Mouse (Mus musculus) macrophage (primary cell): ENCODE data around the gene Lmx1a. TPM values are rescaled to one million over a fixed set of nuclear protein-coding genes. Genes with fewer than 3 reads are reported as not detected.

Experiments
- H3K27ac ChIP-seq: fragments of 350-480 bp; formaldehyde crosslinking; 2 replicates; pipeline ENCODE4 v1.9.0; 2021
- H3K36me3 ChIP-seq: fragments of 350-480 bp; formaldehyde crosslinking; 2 replicates; pipeline ENCODE4 v1.9.0; 2021; ENCODE audit errors: inconsistent target
- H3K4me3 ChIP-seq: fragments of 350-480 bp; formaldehyde crosslinking; 2 replicates; pipeline ENCODE4 v1.9.0; 2021; ENCODE audit errors: inconsistent target
- H3K79me2 ChIP-seq: fragments of 350-480 bp; formaldehyde crosslinking; 2 replicates; pipeline ENCODE4 v1.9.0; 2021; ENCODE audit errors: inconsistent target
- WGBS: methylation state at CpG from one replicate; pipeline ENCODE4 v1.1.7; 2026; ENCODE audit warnings: inconsistent platforms; ENCODE audit not compliant: missing documents; 5-methylcytosine and 5-hydroxymethylcytosine counted together
- polyA plus RNA-seq: library from polyadenylated mRNA; stranded (reverse); fragments of 250-400 nt; gene quantifications from 3 replicates; pipeline ENCODE4 v1.2.4, GENCODE M21; 2018; ENCODE audit warnings: inconsistent platforms

Lmx1a gene
- polyA plus RNA-seq, 1 experiment from 2014 or later = not detected

DNA sequence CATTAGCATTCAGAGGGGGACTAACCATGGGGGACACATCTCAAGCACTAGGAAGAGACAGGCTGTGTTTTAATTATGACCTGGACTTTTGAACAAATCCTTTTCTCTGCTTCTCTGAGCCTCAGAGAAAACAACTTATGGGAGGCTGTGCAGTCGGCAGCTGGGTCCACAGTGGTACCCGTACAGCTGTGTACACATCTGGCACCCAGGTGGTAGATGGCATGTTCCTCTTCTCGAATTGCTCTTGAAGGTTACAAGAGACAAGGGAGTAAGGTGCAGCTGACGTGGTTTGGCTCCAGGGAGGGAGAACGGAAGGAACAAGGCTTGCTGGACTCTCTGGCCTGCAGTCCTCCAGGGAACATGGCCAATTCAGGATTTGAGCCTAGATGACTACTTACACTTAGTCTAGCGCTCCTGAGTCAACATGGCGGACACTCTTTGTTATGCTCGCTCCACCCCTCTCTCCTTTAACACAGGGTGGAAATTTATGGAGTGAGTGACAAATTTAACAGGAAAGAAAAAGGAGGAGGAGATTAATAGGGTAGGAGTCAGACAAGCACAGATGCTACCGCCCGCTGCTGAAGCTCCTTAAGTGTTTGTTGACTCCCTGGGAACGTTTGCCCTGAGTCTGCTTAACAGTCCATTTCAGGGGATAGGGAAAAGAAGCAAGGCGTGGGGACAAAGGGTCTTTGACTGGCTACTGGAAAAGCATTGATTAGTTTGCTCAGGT lies 99.8 kb downstream of the Lmx1a start:
- H3K27ac ChIP-seq = no peak overlapping the region
- WGBS = 72% methylated on average over 12 of the region's 12 CpGs
- H3K36me3 ChIP-seq = no peaks in the 10 kb centered on the region
- no peak overlapping the region for H3K4me3 ChIP-seq
- H3K79me2 ChIP-seq = no peaks in the 10 kb centered on the region

DNA sequence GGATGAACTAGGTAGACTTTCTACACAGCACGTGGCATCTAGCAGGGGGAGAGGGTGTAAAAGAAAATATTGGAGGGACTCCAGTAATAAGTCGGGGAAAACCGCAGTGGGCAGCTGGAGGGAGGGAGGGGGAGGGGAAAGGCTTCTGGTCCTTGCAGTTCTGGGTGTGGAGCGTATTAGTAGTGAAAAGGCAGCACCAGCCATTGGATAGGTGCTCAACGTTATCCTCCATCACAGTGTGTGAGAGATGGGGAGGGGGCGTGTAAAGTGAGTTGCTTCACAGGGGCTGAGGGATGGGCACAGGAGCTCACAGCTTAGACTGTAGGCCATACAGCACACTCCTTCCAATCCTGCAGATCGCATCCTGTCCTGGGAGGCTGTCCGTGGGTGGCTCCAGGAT lies 100.4 kb downstream of the Lmx1a start:
- WGBS = 82% methylated on average over 8 of the region's 8 CpGs
- Histone ChIP-seq H3K27ac (no peak overlapping the region), H3K4me3 (no peak overlapping the region), H3K79me2 (no peaks in the 10 kb centered on the region), H3K36me3 (no peaks in the 10 kb centered on the region)

DNA sequence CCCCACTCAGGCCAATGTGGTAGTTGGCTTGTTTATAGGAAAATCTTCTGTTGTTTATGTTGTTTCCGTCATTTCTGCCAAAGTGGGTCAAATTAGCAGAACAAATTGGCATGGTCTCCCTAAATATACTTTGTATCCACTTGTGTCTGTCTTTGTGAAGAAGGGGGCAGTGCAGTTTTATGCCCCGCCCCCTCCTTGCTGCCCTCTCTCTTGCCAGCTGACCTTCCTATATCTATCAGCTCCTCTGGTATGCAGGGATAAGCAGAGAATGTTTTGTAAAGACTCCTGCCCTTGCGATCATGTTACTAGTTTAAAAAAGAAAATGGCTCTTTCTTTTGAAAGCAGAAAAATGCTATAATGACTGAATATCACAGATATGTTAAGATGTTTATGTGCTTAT lies 101.7 kb downstream of the Lmx1a start:
- no peak overlapping the region for H3K4me3 ChIP-seq
- whole genome bisulfite sequencing = 93% methylated on average over 3 of the region's 3 CpGs
- no peak overlapping the region for H3K27ac ChIP-seq
- no peaks in the 10 kb centered on the region for H3K79me2 ChIP-seq
- no peaks in the 10 kb centered on the region for H3K36me3 ChIP-seq

DNA sequence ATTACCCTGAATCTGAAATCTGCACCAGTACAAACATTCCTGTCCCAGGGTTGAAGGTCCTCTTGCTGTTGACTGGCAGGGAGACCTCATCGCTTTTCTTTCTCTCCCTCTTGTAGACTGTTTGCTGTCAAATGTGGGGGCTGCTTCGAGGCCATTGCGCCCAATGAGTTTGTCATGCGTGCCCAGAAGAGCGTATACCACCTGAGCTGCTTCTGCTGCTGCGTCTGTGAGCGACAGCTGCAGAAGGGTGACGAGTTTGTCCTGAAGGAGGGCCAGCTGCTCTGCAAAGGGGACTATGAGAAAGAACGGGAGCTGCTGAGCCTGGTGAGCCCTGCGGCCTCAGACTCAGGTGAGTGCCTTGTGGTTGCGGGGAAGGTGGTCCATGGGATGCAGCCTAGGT lies 102.2 kb downstream of the Lmx1a start:
- 82% methylated on average over 11 of the region's 11 CpGs for WGBS

DNA sequence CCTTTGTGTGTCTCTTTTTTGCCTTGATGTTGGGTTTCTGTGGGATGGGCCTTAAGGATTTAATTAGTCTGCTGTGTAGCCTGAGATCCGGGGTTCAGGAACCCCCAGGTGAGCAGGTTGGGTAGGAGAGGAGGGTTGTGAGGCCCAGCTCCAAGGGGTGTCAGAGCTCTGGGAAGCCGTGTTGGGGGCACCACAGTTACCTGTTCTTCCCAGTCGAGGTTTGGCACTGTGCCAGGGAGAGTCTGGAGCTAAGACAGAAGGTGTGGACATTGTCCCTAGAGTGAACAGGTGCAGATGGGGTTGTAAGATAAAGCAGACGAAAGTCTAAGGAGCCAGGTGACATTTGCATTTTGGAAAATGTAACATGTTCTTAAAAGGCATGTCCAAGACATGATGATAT lies 112.9 kb downstream of the Lmx1a start:
- H3K27ac ChIP-seq = no peak overlapping the region
- H3K36me3 ChIP-seq = no peaks in the 10 kb centered on the region
- H3K79me2 ChIP-seq = no peaks in the 10 kb centered on the region
- 51% methylated on average over 4 of the region's 4 CpGs for WGBS
- no peak overlapping the region for H3K4me3 ChIP-seq

More for the DNA sequence above, 102.2 kb downstream of the Lmx1a start:
- H3K27ac ChIP-seq = no peak overlapping the region
- no peak overlapping the region for H3K4me3 ChIP-seq
- no peaks in the 10 kb centered on the region for H3K36me3 ChIP-seq
- no peaks in the 10 kb centered on the region for H3K79me2 ChIP-seq

DNA sequence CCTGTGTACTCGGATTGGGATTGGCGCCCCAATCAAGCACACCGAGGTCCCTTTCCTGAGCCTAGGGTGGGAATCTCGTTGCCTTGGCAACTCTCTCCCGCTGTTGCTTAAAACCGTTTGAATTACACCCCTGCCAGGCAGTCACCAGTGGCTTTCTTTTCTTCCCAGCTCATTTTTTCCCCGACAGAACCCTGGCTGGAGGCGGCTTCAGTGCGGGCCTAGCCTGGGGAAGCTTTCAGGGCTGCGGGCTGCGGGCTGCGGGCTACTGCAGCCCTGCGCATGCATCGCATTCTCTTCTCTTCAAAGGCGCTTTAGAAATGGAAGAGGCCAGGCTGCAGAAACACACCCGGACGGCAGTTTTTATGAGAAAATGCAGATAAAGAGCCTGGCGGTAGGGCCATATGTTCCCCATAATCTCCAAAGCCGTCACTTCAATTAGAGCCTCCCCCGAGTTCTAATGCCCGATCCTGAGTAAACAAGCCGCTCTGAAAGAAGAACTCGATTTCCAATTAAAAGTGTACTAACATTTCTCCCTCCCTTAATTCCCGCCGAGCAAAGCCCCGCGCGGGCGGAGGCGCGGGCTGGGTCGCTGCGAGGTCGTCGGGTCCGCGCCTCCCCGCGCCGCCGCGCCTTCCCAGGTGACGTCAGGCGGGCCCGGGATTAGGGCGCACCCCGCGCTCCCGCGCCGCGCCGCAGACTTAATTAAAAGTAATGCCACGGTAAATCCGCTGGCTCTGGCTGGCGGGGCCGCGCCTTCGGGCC lies 113.7 kb downstream of the Lmx1a start:
- Histone ChIP-seq H3K27ac (no peak overlapping the region), H3K4me3 (no peak overlapping the region), H3K36me3 (no peaks in the 10 kb centered on the region)

DNA sequence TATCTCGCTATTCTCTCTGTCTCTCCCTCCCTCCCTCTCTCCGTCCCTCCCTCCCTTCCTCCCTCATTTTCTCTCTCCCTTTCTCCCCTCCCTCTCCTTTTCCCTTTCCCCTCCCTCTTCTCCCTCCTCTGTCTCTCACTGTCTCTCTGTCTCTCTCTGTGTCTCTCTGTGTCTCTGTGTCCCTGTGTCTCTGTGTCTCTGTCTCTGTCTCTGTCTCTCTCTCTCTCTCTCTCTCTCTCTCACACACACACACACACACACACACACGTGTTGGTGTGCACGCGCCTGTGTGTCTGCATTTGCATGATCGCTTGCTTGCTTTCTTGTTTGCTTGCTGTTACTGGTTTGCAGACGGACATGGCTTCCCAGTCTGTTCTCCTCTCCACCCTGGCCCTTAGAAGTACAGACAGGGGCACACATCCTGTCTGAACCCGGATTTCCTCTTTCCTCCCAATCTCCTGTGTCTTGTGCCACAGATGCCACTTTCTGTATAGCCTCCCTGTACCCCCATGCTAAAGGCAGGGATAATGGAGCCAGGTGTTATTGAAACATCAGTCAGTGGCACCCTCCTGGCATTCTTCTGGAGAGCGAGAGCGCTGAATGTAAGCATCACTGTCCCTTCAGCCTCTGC lies 114.4 kb downstream of the Lmx1a start:
- Histone ChIP-seq H3K27ac (no peak overlapping the region), H3K79me2 (no peaks in the 10 kb centered on the region), H3K4me3 (no peak overlapping the region), H3K36me3 (no peaks in the 10 kb centered on the region)
- 44% methylated on average over 10 of the region's 10 CpGs for WGBS

More for the DNA sequence above, 113.7 kb downstream of the Lmx1a start:
- no peaks in the 10 kb centered on the region for H3K79me2 ChIP-seq
- WGBS = 3% methylated on average over 57 of the region's 59 CpGs

DNA sequence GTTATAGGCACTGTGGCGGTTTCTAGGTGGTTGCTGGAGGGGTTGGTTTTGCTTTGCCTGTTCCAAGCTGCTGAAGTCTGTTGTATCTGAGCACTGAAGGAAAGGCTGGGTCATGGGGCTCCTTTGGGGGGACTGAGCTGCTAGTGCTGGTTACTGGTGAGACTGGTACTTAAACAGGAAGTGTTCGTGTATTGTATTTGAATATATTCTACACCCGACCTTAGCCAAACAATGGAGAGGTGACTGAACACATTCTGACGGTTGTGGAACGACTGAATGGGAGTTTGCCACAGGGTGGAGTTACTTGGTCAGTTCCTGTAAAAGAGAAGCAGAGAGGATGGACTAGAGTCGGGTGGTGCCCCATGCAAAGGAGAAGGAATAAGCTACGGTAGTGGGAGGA lies 115.8 kb downstream of the Lmx1a start:
- Histone ChIP-seq H3K36me3 (no peaks in the 10 kb centered on the region), H3K79me2 (no peaks in the 10 kb centered on the region), H3K27ac (no peak overlapping the region), H3K4me3 (no peak overlapping the region)
- 41% methylated on average over 7 of the region's 7 CpGs for WGBS

DNA sequence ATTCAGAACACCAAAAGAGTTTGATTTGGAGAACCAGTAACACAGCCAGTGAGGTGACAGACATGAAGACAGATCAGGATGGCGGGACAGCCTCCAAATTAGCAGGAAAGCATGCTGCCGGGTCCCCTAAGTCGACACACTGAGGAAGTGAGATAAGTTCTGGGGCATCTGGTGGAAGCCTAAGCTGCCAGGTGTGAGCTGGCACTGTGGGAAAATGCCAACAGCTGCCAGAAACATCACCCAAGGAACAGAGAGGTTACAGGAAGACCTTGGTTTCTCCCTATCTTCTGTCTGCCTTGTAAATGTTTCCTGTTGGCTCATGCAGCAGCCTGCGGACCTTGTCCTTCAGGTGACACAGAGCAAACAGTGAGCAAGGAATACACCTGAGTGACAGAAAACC lies 122.1 kb downstream of the Lmx1a start:
- Histone ChIP-seq H3K79me2 (no peaks in the 10 kb centered on the region), H3K36me3 (no peaks in the 10 kb centered on the region), H3K4me3 (no peak overlapping the region), H3K27ac (no peak overlapping the region)
- 10% methylated on average over 4 of the region's 4 CpGs for WGBS

DNA sequence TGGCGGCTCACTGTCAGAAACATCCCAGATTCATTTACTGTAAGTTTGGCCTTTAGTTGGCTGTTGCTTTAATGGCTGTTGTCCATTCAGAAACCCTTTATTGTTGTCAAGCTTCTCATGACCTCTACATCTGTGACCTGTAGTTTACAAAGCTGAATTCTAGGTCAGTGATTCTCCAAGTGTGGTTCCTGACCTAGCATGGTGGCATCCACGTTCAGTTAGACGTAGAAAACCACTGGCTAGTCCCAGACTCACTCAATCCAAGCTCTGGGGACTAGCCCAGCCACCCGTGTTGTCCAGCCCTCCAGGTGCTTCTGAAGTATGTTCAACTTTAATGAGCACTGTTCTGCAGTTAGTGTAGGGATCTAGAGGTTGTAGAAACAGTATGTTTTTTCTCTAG lies 126.1 kb downstream of the Lmx1a start:
- Histone ChIP-seq H3K27ac (no peak overlapping the region), H3K79me2 (no peaks in the 10 kb centered on the region), H3K36me3 (no peaks in the 10 kb centered on the region), H3K4me3 (no peak overlapping the region)
- 89% methylated on average over 4 of the region's 4 CpGs for WGBS

DNA sequence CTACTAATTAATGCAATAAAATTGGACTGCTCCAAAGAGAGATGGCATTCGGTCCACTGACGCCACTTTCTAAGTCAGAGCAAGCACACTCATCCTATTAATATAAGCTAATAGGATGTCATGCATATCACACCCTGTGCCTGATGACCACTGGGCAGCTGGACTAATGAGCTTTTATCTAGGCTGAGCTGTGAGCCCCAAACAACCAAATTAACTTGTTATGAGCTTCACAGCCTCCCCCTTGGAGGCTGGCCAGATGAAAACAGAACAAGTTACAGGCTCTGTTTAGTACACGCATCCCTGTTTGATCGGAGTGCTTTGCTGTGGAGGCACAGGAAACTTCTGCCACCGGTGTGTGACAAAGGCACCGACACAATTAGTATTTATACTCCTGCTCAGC lies 128.0 kb downstream of the Lmx1a start:
- H3K36me3 ChIP-seq = no peaks in the 10 kb centered on the region
- H3K79me2 ChIP-seq = no peaks in the 10 kb centered on the region
- no peak overlapping the region for H3K27ac ChIP-seq
- no peak overlapping the region for H3K4me3 ChIP-seq
- 55% methylated on average over 6 of the region's 6 CpGs for WGBS

DNA sequence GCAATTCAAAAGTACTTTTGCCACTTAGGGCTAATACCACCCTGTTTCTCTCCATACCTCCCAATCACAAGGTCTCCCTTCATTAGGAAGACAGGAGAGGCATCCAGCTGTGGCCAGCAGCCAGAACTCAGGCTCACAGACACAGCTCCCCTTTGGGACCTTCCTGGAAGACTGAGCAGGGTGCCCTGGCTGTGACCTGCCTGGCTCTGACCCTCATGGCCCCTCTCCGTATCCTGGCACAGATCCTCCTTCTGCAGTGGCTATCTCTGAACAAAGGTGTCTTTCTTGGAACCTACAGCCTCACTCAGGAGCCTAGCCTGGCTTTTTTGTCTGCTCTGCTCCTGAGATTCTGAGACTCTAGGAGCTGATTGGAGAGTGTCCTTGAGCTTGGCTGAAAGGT lies 128.6 kb downstream of the Lmx1a start:
- 90% methylated on average over 1 of the region's 1 CpGs for WGBS
- no peaks in the 10 kb centered on the region for H3K36me3 ChIP-seq
- no peak overlapping the region for H3K27ac ChIP-seq
- no peaks in the 10 kb centered on the region for H3K79me2 ChIP-seq
- no peak overlapping the region for H3K4me3 ChIP-seq

DNA sequence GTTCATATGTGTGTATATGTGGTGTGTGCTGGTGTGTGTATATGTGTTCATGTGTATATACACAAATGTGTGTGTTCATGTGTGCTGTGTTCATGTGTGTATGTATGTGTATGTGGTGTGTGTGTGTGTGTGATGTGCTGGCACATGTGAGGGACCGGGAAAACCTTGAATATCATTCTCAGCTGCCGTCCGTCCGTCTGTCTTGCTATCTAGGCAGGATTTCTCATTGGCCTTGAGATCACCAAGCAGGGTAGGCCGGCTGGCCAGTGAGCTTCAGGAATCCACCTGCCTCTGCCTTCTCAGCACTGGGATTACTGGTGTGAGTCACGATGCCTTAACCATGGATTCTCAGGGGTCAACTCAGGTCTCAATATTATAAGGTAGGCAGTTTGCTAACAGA lies 131.0 kb downstream of the Lmx1a start:
- 90% methylated on average over 6 of the region's 6 CpGs for WGBS
- Histone ChIP-seq H3K4me3 (no peak overlapping the region), H3K27ac (no peak overlapping the region), H3K79me2 (no peaks in the 10 kb centered on the region), H3K36me3 (no peaks in the 10 kb centered on the region)

DNA sequence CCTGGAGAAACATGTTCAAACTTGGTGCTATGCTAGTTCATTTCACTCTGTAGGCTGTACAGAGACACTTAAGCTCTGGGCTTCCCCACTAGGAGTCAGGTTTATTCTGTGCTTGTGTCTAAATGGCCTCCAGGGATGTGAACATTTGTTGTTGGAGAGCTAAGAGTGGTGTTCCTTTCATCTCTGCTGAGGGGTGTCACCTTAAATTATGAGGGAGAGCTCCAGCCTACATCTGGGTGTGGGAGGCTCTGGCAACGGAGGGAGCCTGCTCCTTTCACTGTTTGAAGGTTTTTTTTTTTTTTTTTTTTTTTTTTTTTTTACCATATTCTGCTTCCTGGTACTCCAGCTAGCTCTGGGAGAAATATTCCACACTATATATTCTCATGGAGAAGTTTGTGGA lies 132.1 kb downstream of the Lmx1a start:
- no peaks in the 10 kb centered on the region for H3K79me2 ChIP-seq
- H3K4me3 ChIP-seq = no peak overlapping the region
- H3K27ac ChIP-seq = no peak overlapping the region
- 73% methylated on average over 1 of the region's 1 CpGs for WGBS
- H3K36me3 ChIP-seq = no peaks in the 10 kb centered on the region

DNA sequence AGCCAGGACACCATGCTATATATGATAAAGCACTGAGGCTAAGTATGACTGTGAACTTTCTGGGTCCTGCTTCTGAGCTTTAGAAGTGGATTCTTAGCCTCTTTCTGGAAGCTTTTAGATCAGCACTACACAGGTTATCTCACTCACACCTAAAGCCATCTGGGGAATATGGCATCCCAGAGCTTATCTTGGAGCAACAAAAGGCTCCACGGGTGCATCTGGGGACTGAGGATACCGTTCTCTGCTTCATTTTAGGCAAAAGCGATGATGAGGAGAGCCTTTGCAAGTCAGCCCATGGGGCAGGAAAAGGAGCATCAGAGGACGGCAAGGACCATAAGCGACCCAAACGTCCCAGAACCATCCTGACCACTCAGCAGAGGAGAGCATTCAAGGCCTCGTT lies 141.3 kb downstream of the Lmx1a start:
- no peak overlapping the region for H3K4me3 ChIP-seq
- 83% methylated on average over 7 of the region's 7 CpGs for WGBS
- H3K79me2 ChIP-seq = no peaks in the 10 kb centered on the region
- H3K36me3 ChIP-seq = no peaks in the 10 kb centered on the region
- H3K27ac ChIP-seq = no peak overlapping the region
